Mouse (Mus musculus) intestine, postnatal 0 days (tissue): Measurements from ENCODE around the gene Tmem150c. TPM values are rescaled to one million over a fixed set of nuclear protein-coding genes. Genes with fewer than 3 reads are reported as not detected.

Experiments
- ATAC-seq: fragments of 200-750 bp; cut with Nextera tagmentation; 2 replicates; pipeline ENCODE4 v1.8.0; 2017; ENCODE audit warnings: mild to moderate bottlenecking, moderate TSS enrichment, moderate library complexity
- H3K27ac ChIP-seq: fragments of 300-500 bp; sonication (generic); 2 replicates; pipeline ENCODE4 v1.5.1; 2014; ENCODE audit warnings: mild to moderate bottlenecking, low read depth, low read length, moderate library complexity
- H3K27me3 ChIP-seq: fragments of 300-500 bp; sonication (generic); replicated peaks from 2 replicates; pipeline ENCODE4 v1.6.1; 2014; ENCODE audit warnings: low read length, mixed read lengths; ENCODE audit not compliant: control insufficient read depth, insufficient read depth
- H3K36me3 ChIP-seq: fragments of 300-500 bp; sonication (generic); 2 replicates; pipeline ENCODE4 v1.6.1; 2014; ENCODE audit warnings: mild to moderate bottlenecking, moderate library complexity; ENCODE audit not compliant: control insufficient read depth, insufficient read depth
- H3K4me1 ChIP-seq: fragments of 300-500 bp; sonication (generic); replicated peaks from 2 replicates; pipeline ENCODE4 v1.6.1; 2014; ENCODE audit warnings: antibody characterized with exemption, low read length, mixed read lengths; ENCODE audit not compliant: control insufficient read depth, insufficient read depth
- H3K4me2 ChIP-seq: fragments of 300-500 bp; sonication (generic); replicated peaks from 2 replicates; pipeline ENCODE4 v1.6.1; 2014; ENCODE audit warnings: low read depth, mild to moderate bottlenecking, moderate library complexity
- H3K4me3 ChIP-seq: fragments of 300-500 bp; sonication (generic); 2 replicates; pipeline ENCODE4 v1.5.1; 2014; ENCODE audit warnings: low read depth, low read length
- H3K9ac ChIP-seq: fragments of 300-500 bp; sonication (generic); 2 replicates; pipeline ENCODE4 v1.6.1; 2014; ENCODE audit warnings: mild to moderate bottlenecking, low read depth, low read length
- H3K9me3 ChIP-seq: fragments of 300-500 bp; sonication (generic); 2 replicates; pipeline ENCODE4 v1.6.1; 2016; ENCODE audit warnings: mixed run types; ENCODE audit not compliant: control insufficient read depth
- CTCF ChIP-seq: sonication (generic); IDR thresholded peaks from 2 replicates; pipeline ENCODE4 v1.5.1; 2016; ENCODE audit warnings: low read depth, mild to moderate bottlenecking, control low read depth, antibody characterized with exemption, moderate library complexity
- WGBS: fragments of 180-500 bp; shearing (Covaris S2); extraction: QIAGEN DNeasy Blood & Tissue Kit; methylation state at CpG from one replicate; pipeline ENCODE4 v1.1.7; 2014; 5-methylcytosine and 5-hydroxymethylcytosine counted together
- polyA plus RNA-seq: library from polyadenylated mRNA; unstranded; fragments of >200 nt; fragmentation: Nextera tagmentation; extraction: Ambion mirVana; gene quantifications from 2 replicates; pipeline ENCODE4 v1.2.1, GENCODE M21; 2015

Tmem150c gene
- polyA plus RNA-seq, 1 experiment from 2014 or later: 1.1 TPM

DNA sequence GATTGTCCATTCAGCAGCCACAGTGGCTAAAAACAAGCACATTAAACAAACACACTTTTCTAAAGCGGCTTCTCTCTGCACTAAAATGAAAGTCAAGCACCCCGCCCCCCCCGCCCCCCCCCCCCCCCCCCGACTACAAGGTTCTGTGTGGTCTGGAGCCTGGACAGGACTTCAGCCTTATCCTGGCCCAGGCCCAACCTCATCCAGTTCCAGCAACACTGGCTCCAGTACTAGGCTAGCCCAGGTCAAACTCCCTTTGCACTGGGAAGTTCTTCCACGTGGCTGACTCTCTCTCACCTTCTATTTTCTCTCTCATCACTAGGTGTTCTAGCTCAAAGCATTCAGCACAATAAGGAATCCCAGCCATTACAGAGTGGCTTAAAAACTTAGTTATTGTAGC, 17.9 kb upstream of the Tmem150c start:
- Histone ChIP-seq H3K4me1 (no peaks in the 10 kb centered on the region), H3K27me3 (no peaks in the 10 kb centered on the region), H3K27ac (no peak overlapping the region), H3K4me3 (no peak overlapping the region), H3K4me2 (no peak overlapping the region), H3K9me3 (no peaks in the 10 kb centered on the region), H3K9ac (no peak overlapping the region), H3K36me3 (no peaks in the 10 kb centered on the region)
- no peak for ATAC-seq
- 55% methylated on average over 4 of the region's 5 CpGs for WGBS
- no peak for TF ChIP-seq CTCF

DNA sequence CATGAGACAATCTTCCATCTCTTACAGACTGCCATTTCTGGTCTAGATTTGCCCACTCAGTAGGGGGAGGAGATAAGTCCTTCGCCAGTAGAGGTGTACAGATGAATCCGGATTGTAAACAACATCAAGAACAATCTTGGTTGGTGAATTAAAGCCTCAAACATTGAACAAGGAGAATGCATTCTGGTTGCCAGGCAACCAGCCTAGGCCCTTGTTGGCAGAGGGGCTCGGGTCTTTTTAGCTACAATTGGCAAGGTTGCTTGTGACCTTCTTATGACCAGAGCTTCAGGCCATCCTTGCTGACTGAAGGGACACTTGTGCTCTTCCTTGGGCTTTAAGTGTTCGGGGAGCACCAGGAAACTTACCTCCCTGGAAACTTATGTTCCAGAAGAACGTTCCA, 16.5 kb upstream of the Tmem150c start:
- WGBS: 69% methylated on average over 5 of the region's 5 CpGs
- Histone ChIP-seq H3K27me3 (no peaks in the 10 kb centered on the region), H3K9me3 (no peaks in the 10 kb centered on the region), H3K9ac (no peak overlapping the region), H3K27ac (no peak overlapping the region), H3K4me3 (no peak overlapping the region), H3K4me1 (no peaks in the 10 kb centered on the region), H3K36me3 (no peaks in the 10 kb centered on the region), H3K4me2 (no peak overlapping the region)
- TF ChIP-seq CTCF: no peak
- ATAC-seq: no peak

DNA sequence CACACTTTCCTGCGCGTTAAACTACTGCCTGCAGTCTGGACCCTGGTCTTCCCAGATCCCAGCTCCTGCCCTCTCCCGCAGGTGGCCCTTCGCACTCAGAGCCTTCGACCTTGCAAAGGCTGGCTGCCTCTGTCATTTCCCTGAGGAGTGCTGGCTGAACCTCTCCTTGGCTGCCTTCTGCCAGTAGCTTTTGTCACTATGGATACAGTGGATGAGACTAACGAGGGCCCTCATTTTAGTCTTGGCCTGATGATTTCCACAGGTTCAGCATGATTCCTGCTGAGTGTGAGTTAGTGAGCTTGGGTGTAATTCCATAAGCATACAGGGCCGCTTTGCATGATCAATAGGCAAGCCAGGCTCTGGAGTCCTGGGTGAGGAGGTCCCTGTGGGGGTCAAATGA, 16.0 kb upstream of the Tmem150c start:
- Histone ChIP-seq H3K27ac (no peak overlapping the region), H3K36me3 (no peaks in the 10 kb centered on the region), H3K9me3 (no peaks in the 10 kb centered on the region), H3K4me1 (no peaks in the 10 kb centered on the region), H3K27me3 (no peaks in the 10 kb centered on the region), H3K9ac (no peak overlapping the region), H3K4me3 (no peak overlapping the region), H3K4me2 (no peak overlapping the region)
- no peak for TF ChIP-seq CTCF
- ATAC-seq: no peak
- WGBS: 80% methylated on average over 7 of the region's 7 CpGs

DNA sequence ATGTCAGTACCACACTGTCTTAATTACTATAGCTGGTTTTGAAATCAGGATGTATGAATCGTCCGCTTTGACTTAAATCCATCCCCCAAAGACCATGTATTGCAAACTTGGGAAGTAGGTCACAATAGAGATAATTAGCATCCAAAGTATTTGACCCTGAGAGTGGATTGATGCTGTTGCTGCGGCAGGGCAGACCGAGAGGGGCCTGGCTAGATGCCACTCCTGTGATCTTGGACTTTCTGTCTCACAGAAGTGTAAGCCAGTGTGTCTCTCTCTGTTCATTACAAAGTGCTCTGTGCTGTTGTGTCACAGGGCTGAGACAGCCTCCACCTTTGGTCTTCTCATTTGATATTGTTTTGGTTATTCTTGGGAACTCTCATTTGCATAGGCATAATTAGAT, 12.5 kb upstream of the Tmem150c start:
- Histone ChIP-seq H3K27ac (no peak overlapping the region), H3K27me3 (no peaks in the 10 kb centered on the region), H3K4me2 (no peak overlapping the region), H3K4me1 (no peaks in the 10 kb centered on the region), H3K36me3 (no peaks in the 10 kb centered on the region), H3K9ac (no peak overlapping the region), H3K9me3 (no peaks in the 10 kb centered on the region), H3K4me3 (no peak overlapping the region)
- TF ChIP-seq CTCF: no peak
- 73% methylated on average over 4 of the region's 4 CpGs for WGBS
- ATAC-seq: no peak

DNA sequence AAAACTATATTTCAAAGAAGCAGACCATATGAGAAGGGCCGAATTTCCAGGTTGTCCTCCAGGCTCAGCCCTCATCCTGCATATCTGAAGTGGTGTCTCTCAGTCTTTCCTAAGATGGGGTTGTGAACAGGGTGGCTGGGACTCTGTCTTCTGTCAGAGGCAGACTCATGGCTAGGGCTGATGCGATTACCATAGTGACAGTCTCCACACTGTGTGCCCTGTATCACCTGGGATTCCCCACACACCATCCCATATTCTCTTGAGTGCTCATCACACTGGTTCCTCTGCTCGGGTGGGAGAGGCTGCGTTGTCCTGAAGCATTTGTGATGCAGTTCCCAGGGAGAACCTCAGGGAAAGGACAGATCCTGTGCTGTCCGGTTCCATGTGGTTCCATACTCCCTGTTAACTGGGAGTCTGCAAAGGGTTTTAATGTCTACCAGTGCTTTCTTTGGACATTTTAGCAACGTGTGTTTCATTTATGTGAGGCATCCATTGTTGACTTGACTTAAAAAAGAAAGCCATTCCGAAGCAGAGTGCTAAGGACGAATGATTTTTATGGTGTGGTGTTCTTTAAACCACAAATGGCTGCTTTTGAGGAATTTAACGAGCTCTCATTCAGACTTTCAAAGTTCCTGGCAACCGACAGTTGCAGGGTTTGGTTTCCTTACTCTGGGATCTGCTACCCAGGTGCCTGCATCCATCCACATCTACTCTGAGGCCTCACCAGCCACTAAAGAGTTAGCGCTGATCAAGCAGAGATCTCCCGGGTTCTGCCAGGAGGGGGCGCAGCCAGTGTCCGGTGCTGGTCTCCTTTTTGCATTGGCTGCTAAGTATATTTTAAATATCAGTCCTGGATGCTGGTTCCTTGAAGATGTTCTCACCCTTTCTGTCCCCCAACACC, 7.2 kb upstream of the Tmem150c start:
- peak; percentile 78 for TF ChIP-seq CTCF
- no peaks in the 10 kb centered on the region for H3K9me3 ChIP-seq
- H3K36me3 ChIP-seq: no peaks in the 10 kb centered on the region
- no peak overlapping the region for H3K9ac ChIP-seq
- no peak overlapping the region for H3K27ac ChIP-seq
- no peak for ATAC-seq
- WGBS: 56% methylated on average over 14 of the region's 14 CpGs
- no peaks in the 10 kb centered on the region for H3K27me3 ChIP-seq
- no peaks in the 10 kb centered on the region for H3K4me1 ChIP-seq
- no peak overlapping the region for H3K4me3 ChIP-seq
- no peak overlapping the region for H3K4me2 ChIP-seq

DNA sequence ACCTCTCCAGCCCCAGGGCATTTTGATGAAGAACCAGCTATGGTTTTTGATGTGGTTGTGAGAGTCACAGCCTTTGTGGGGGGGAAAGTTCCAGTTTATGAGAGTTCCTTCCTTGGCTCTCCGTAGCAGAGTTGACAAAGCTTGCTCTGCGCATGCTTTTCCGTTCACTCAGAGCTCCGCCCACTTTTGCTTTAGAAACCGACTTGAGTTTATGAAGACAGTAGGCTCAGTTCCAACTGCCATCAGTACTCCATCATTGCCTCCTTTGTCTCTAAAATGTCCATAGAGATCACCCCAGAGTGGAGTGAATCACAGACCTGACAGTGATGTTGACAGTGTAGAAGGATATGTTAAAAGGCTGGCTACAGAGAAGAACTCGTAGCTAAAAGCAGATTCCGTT, 3.8 kb upstream of the Tmem150c start:
- Histone ChIP-seq H3K27me3 (0 out of 2 replicates have a peak, but pooled peaks cover 12% of the 10 kb centered on the region), H3K27ac (no peak overlapping the region), H3K4me1 (no peaks in the 10 kb centered on the region), H3K36me3 (no peaks in the 10 kb centered on the region), H3K9ac (no peak overlapping the region), H3K4me2 (no peak overlapping the region), H3K9me3 (no peaks in the 10 kb centered on the region), H3K4me3 (no peak overlapping the region)
- TF ChIP-seq CTCF: no peak
- ATAC-seq: no peak
- WGBS: 53% methylated on average over 7 of the region's 7 CpGs
